Mouse (Mus musculus) spleen, adult 2 months (tissue): ENCODE results near the gene Rab6b.

Experiments
- CTCF ChIP-seq: fragments of 200-500 bp; IDR thresholded peaks from 2 replicates; pipeline ENCODE4 v1.5.1; 2011; ENCODE audit warnings: mild to moderate bottlenecking, inconsistent platforms; ENCODE audit not compliant: insufficient read depth, insufficient read length, insufficient replicate concordance; ENCODE audit errors: extremely low read depth
- POLR2A ChIP-seq: fragments of 200-500 bp; IDR thresholded peaks from 2 replicates; pipeline ENCODE4 v1.6.1; 2011; ENCODE audit warnings: low read depth, low read length, inconsistent platforms

GRCm38 (mm10) chr9:103205786-103206185 is 94.2 kb downstream of the Rab6b start:
- no peak for TF ChIP-seq POLR2A
- TF ChIP-seq CTCF: no peak
